Mouse (Mus musculus) ES-E14 (cell line): ENCODE data around the gene Speer4e.
"Not testable (repeated sequence)": the region's sequence is repeated elsewhere in the genome, so short reads cannot be mapped to it uniquely, and the experiment has no call there.

Experiments
- CHD2 ChIP-seq: IDR thresholded peaks from 2 replicates; pipeline ENCODE4 v1.6.1; 2014; ENCODE audit warnings: mild to moderate bottlenecking, low read depth, low read length, inconsistent platforms
- HCFC1 ChIP-seq: IDR thresholded peaks from 2 replicates; pipeline ENCODE4 v1.6.1; 2012; ENCODE audit warnings: low read length, inconsistent platforms, borderline replicate concordance; ENCODE audit not compliant: insufficient read depth
- MAFK ChIP-seq: IDR thresholded peaks from 2 replicates; pipeline ENCODE4 v1.6.1; 2014; ENCODE audit warnings: mild to moderate bottlenecking, low read depth, low read length, inconsistent platforms; ENCODE audit not compliant: insufficient read depth
- ZC3H11A ChIP-seq: IDR thresholded peaks from 2 replicates; pipeline ENCODE4 v1.6.1; 2012; ENCODE audit warnings: low read depth, mild to moderate bottlenecking, inconsistent platforms, low read length, borderline replicate concordance

DNA sequence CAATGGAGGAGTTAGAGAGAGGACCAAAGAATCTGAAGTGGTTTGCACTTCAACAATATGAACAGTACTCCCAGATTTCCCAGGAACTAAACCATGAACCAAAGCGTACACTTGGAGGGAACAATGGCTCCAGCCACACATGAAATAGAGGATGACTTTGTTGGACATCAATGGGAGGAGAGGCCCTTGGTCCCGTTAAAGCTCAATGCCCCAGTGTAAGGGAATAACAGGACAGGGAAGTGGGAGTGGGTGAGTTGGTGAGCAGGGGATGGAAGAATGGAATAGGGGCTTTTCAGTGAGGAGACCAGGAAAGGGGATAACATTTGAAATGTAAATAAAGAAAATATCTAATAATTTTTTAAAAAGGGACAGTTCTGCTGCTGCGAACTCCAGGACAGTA, 34.6 kb upstream of the Speer4e start:
- TF ChIP-seq ZC3H11A, CHD2, MAFK, HCFC1: not testable (repeated sequence)
